Mouse (Mus musculus) embryo, embryonic 11.5 days (tissue): Measurements from ENCODE around the gene Miga1.
A peak's percentile ranks its signal among the peaks of the same experiment; 100 is the strongest.
"Not testable (repeated sequence)": the region's sequence is repeated elsewhere in the genome, so short reads cannot be mapped to it uniquely, and the experiment has no call there.

Experiments used
- DNase-seq: peaks from one replicate; pipeline ENCODE4 v3.0.0-alpha.2; 2012; ENCODE audit warnings: low read depth, low spot score

The Miga1 gene

GRCm38 (mm10) chr3:152321765-152322547 is 18.3 kb downstream of the Miga1 start:
- DNase-seq: no peak

- DNase-seq: no peak
Measured at GRCm38 (mm10) chr3:152320972-152321645, 19.1 kb downstream of the Miga1 start.

- DNase-seq: not testable (repeated sequence)
Measured at GRCm38 (mm10) chr3:152316447-152317173, 23.6 kb downstream of the Miga1 start.

GRCm38 (mm10) chr3:152315613-152316012 is 24.6 kb downstream of the Miga1 start:
- DNase-seq: peak; percentile 74

- not testable (repeated sequence) for DNase-seq
Measured at GRCm38 (mm10) chr3:152314666-152315065, 25.5 kb downstream of the Miga1 start.

DNA sequence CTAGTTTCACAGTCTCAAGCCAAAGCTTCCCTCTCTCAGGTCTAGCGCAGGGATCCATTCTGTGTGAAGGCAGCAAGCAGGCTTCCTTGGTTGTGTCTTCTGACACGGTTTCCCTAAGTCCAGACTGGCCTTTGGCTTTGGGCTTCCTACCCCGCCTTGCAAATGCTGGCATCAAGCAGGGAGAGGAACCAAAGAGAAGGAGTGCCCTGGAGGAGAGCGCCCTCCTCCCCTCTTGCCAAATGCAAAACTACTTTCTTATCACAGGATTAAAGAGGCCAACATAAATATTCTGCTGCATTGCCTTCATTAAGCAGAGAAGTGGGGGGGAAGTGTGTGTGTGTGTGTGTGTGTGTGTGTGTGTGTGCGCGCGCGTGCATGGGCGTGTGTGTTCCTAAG is 31.0 kb downstream of the Miga1 start:
- no peak for DNase-seq

- no peak for DNase-seq
Measured at GRCm38 (mm10) chr3:152308485-152309249, 31.5 kb downstream of the Miga1 start.

GRCm38 (mm10) chr3:152305971-152306370 is 34.2 kb downstream of the Miga1 start:
- no peak for DNase-seq

GRCm38 (mm10) chr3:152305080-152305479 is 35.1 kb downstream of the Miga1 start:
- DNase-seq: no peak

- DNase-seq: no peak
Measured at GRCm38 (mm10) chr3:152304093-152304815, 36.0 kb downstream of the Miga1 start.

DNA sequence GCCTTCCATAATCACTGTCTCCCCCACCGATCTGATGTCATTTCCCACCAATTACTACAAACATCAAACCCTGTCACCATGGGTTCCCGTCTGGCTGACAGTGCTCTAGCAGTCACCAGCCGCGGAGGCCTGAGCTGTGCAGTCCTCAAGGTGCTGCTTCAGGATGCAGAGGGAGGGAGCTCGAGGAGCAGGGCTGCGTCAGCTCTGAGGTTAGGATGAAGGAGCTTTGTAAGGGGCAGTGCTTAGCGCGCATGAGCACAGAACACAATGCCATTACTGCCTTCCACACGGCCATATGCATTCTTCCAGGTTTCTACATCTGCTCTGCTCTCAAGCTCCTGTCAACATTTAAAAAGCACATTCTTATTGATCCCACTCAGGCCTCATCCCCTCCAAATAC is 37.2 kb downstream of the Miga1 start:
- DNase-seq: no peak

- no peak for DNase-seq
Measured at GRCm38 (mm10) chr3:152300376-152301337, 39.5 kb downstream of the Miga1 start.

- no peak for DNase-seq
Measured at GRCm38 (mm10) chr3:152295896-152296295, 44.3 kb downstream of the Miga1 start.

DNA sequence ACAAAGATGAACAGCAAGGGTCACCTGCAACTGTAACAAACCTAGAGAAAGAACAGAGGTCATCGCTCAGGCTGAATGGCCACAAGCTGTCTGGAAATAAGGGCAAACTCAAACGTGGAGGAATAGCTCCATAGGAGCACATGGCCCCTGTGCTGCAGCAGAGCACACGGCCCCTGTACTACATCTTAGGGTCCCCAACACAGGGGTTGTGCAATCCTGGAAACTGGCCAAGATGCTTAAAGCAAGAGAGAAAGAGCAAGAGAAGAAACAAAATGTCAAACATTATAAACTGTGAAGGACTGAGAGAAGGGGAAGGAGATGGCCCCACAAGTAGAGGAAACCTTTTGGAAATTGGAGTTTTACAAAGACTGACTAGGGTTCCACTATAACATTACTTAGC is 45.8 kb downstream of the Miga1 start:
- no peak for DNase-seq

DNA sequence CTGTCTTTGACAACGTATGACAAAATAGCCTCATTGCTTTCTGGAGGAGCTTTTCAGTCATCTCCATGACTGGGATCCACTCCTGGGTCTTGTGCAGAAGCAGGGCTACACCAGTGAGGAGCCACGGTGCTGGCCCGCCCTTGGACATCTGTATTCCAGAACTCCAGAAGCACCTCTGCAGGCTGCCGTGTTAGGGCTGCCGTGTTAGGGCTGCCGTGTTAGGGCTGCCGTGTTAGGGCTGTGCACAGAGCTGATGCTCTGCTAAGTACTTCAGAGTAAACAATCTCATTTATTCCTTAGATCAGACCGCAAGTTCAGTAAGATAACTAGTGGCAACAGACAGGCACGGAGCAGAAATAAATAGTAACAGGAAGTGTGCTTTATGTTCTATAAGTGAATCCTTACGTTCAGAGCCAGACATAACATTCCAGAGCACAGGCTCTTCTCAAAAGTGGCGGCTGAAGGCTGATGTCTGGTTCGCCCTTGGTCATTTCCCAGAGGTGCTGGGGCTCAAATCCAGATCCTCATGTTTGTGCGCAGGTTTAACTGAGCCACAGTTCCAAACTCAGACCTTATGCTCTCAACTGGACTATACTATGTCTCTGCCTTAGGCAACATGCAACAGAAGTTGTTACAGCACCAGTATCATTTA is 46.6 kb downstream of the Miga1 start:
- DNase-seq: no peak

- no peak for DNase-seq
Measured at GRCm38 (mm10) chr3:152291895-152292294, 48.3 kb downstream of the Miga1 start.

GRCm38 (mm10) chr3:152290175-152290798 is 49.9 kb downstream of the Miga1 start:
- DNase-seq: no peak

DNA sequence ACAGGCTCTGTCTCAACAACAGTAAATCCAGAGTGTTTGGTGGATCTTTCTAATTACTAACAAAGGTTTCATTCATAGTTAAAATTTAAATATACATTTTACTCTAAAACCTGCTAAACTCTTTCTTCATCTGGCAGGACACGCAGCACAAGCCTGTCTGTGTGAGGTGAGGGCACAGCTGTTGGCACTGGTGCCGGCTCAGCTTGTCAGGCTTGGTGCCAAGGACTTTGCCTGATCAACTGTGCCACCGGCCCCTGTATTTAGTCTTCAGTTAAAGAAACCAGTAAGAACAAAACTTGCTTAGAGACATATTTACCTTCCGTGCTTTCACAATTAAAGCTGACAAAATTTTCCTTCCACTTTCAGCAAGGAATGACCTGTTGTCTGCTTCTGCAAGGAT is 51.5 kb downstream of the Miga1 start:
- DNase-seq: no peak

DNA sequence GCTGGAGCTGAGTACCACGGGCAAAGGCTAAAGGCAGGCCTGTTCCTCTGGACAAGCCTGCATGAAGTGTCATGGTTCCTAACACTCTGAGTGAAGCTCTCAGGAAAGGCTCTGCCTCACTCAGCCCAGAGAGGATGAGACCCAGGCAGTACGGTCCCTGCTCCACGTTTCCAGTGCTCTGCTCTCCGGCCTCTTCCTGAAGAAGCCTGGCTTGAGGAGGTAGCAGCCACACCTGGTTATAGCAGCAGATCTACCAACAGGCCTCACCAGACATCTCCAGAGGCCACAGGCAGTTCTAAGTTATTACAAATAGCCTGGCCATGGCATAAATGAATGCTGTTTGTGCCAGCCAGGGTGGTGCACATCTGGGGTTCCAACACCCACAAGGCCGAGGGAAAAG is 51.9 kb downstream of the Miga1 start:
- DNase-seq: no peak
